ENCODE assay signal across 23 mouse cellular contexts in the genomic region with DNA sequence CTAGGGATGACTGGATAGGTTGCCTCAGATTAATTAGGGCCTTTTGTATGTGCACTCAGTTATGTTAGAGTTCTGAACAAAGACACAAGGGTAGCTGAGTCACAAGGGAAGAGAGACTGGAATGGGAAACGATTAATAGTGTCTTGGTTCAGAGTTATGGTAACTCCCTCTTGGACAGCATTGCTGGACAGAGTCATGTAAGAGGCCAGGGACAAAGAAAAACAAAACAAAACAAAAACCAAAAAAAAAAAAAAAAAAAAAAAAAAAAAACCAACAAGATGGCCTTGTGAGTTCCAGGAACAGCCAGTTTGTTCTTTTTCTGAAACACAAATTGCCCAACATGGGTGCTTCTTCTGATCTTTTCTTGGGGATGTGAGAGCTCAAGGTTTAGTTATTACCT.
"Had no signal": no experiment of that assay in that cellular context is flagged by ENCODE, and none has a peak within 500 bp of the region (broad histone marks: within the 10 kb centered on the region; RNA-seq: fewer than 3 reads in every experiment).

No protein-coding gene starts in this region.

- H3K27ac ChIP-seq: intestine, embryonic 15.5 days; kidney, embryonic 15.5 days; limb, embryonic 12.5 days; limb, embryonic 15.5 days; lung, embryonic 15.5 days; midbrain, embryonic 10.5 days; neural tube, embryonic 12.5 days; neural tube, embryonic 15.5 days had no signal

- H3K4me3 ChIP-seq: intestine, embryonic 15.5 days; kidney, embryonic 15.5 days; limb, embryonic 12.5 days; limb, embryonic 15.5 days; lung, embryonic 15.5 days; megakaryocyte, embryonic 14.5 days; midbrain, embryonic 10.5 days; neural tube, embryonic 12.5 days; neural tube, embryonic 15.5 days had no signal

- H3K9ac ChIP-seq: intestine, embryonic 15.5 days; kidney, embryonic 15.5 days; limb, embryonic 12.5 days; limb, embryonic 15.5 days; lung, embryonic 15.5 days; neural tube, embryonic 12.5 days; neural tube, embryonic 15.5 days had no signal

- H3K4me2 ChIP-seq: intestine, embryonic 15.5 days; kidney, embryonic 15.5 days; limb, embryonic 12.5 days; limb, embryonic 15.5 days; lung, embryonic 15.5 days; neural tube, embryonic 12.5 days; neural tube, embryonic 15.5 days had no signal

- H3K9me3 ChIP-seq: intestine, embryonic 15.5 days; kidney, embryonic 15.5 days; limb, embryonic 12.5 days; limb, embryonic 15.5 days; lung, embryonic 15.5 days; megakaryocyte, embryonic 14.5 days; midbrain, embryonic 10.5 days; neural tube, embryonic 12.5 days; neural tube, embryonic 15.5 days had no signal

- H3K4me1 ChIP-seq: kidney, embryonic 15.5 days; limb, embryonic 12.5 days; lung, embryonic 15.5 days; midbrain, embryonic 10.5 days; neural tube, embryonic 12.5 days had no signal

- DNase-seq: kidney, adult 11 months; kidney, adult 8-10 months; kidney, postnatal 10 days; kidney, postnatal 36 days; left cerebral cortex, postnatal 4 days; lung, adult 18-20 months; lung, postnatal 10 days; lung, postnatal 36 days; midbrain, embryonic 14.5 days; right cerebral cortex, adult 18-20 months; right cerebral cortex, postnatal 25 days; thymus, adult 18-20 months; thymus, postnatal 14 days; thymus, postnatal 4 days had no signal

- H3K27me3 ChIP-seq: intestine, embryonic 15.5 days; kidney, embryonic 15.5 days; limb, embryonic 12.5 days; limb, embryonic 15.5 days; lung, embryonic 15.5 days; megakaryocyte, embryonic 14.5 days; neural tube, embryonic 12.5 days; neural tube, embryonic 15.5 days had no signal

- H3K36me3 ChIP-seq: intestine, embryonic 15.5 days; kidney, embryonic 15.5 days; limb, embryonic 12.5 days; limb, embryonic 15.5 days; lung, embryonic 15.5 days; midbrain, embryonic 10.5 days; neural tube, embryonic 12.5 days; neural tube, embryonic 15.5 days had no signal
